In genomic region chr11:107001760-107002675, GRCm38 (mm10) we compare ENCODE assay signal across 9 mouse cellular contexts. TPM values are rescaled to one million over a fixed set of nuclear protein-coding genes. Genes with fewer than 3 reads are reported as not detected.
A peak's percentile ranks its signal among the peaks of the same experiment; 100 is the strongest.
DNase-seq lines count a peak whose midpoint lies in the region; ATAC-seq and TF ChIP-seq lines count a peak whose summit lies in the region.
"Had no signal": no experiment of that assay in that cellular context is flagged by ENCODE, and none has a peak within 500 bp of the region (broad histone marks: within the 10 kb centered on the region; RNA-seq: fewer than 3 reads in every experiment).

No protein-coding gene starts in this region.

- no peak for TF ChIP-seq CTCF in forebrain, postnatal 0 days (IDR thresholded peaks at IDR 0.05; ENCODE audit: low read depth)

- peaks cover 8% of the 10 kb centered on the region for H3K4me1 ChIP-seq in lung, embryonic 15.5 days
- H3K4me1 ChIP-seq in forebrain, postnatal 0 days (ENCODE audit: insufficient read depth): peaks cover 3% of the 10 kb centered on the region; the same call in 1 of the 2 replicates

- no peak for ATAC-seq in lung, embryonic 15.5 days (ENCODE audit: borderline replicate concordance, extremely low read depth, low FRiP score, low TSS enrichment)
- ATAC-seq in forebrain, postnatal 0 days: peak; percentile 28; the same call in 1 of the 2 replicates

- no peak overlapping the region for H3ac ChIP-seq in myocyte (ENCODE audit: control insufficient read depth, insufficient read length)

- no peak overlapping the region for H3K4me3 ChIP-seq in lung, embryonic 15.5 days
- H3K4me3 ChIP-seq in forebrain, postnatal 0 days (ENCODE audit: low read depth, low read length): no peak overlapping the region
- no peak overlapping the region for H3K4me3 ChIP-seq in myocyte

- 43% methylated on average over 8 of the region's 8 CpGs for WGBS in lung, embryonic 15.5 days
- 18% methylated on average over 7 of the region's 8 CpGs for WGBS in forebrain, postnatal 0 days

- DNase-seq in lung, postnatal 10 days: no peak
- peak; percentile 37 for DNase-seq in brain, adult 2 months (ENCODE audit: low read depth, low spot score)
- DNase-seq in forebrain, postnatal 0 days: peak; percentile 29
- DNase-seq in thymus, postnatal 0 days (ENCODE audit: low spot score): no peak
- DNase-seq in adrenal gland, postnatal 10 days: no peak
- DNase-seq in gastrocnemius, postnatal 10 days: no peak

- H3K9ac ChIP-seq in lung, embryonic 15.5 days: no peak overlapping the region
- H3K9ac ChIP-seq in forebrain, postnatal 0 days: no peak overlapping the region

- no peak for TF ChIP-seq POLR2A in myocyte (IDR thresholded peaks at IDR 0.05; ENCODE audit: insufficient read length, low read depth)

- 0 out of 2 replicates have a peak overlapping the region, but pooled peaks have one; percentile 1 for H3K27ac ChIP-seq in lung, embryonic 15.5 days
- H3K27ac ChIP-seq in forebrain, postnatal 0 days (ENCODE audit: low read depth, low read length): no peak overlapping the region

- peaks cover 21% of the 10 kb centered on the region for H3K79me2 ChIP-seq in myocyte (ENCODE audit: control insufficient read depth, insufficient read depth)

- H3K4me2 ChIP-seq in lung, embryonic 15.5 days: no peak overlapping the region
- H3K4me2 ChIP-seq in forebrain, postnatal 0 days (ENCODE audit: low read depth): no peak overlapping the region
- H3K4me2 ChIP-seq in myocyte (ENCODE audit: low read depth): peak overlapping the region; percentile 13

- H3K27me3 ChIP-seq in lung, embryonic 15.5 days: no peaks in the 10 kb centered on the region
- no peaks in the 10 kb centered on the region for H3K27me3 ChIP-seq in forebrain, postnatal 0 days (ENCODE audit: insufficient read depth, low read length)
- no peaks in the 10 kb centered on the region for H3K27me3 ChIP-seq in myocyte (ENCODE audit: control insufficient read depth, insufficient read depth, insufficient read length)

- no peaks in the 10 kb centered on the region for H3K9me3 ChIP-seq in lung, embryonic 15.5 days
- H3K9me3 ChIP-seq in forebrain, postnatal 0 days (ENCODE audit: low read length): no peaks in the 10 kb centered on the region
- H3K9me3 ChIP-seq: G1E had no signal

- H3K36me3 ChIP-seq in lung, embryonic 15.5 days: peaks cover under 1% of the 10 kb centered on the region; the same call in 1 of the 2 replicates
- H3K36me3 ChIP-seq in forebrain, postnatal 0 days (ENCODE audit: insufficient read depth): no peaks in the 10 kb centered on the region
- peaks cover 5% of the 10 kb centered on the region for H3K36me3 ChIP-seq in myocyte (ENCODE audit: control insufficient read depth, insufficient read depth)

TF ChIP-seq in myocyte, 11 proteins besides CTCF, POLR2A, EP300 and RAD21:
- no peak for TF ChIP-seq TCF3 (IDR thresholded peaks at IDR 0.05; ENCODE audit: insufficient read length, low read depth)
- peak; percentile 42 for TF ChIP-seq USF1 (IDR thresholded peaks at IDR 0.05; ENCODE audit: low read depth)
TF ChIP-seq in myocyte: peak in this region for 1.

RNA-seq across cellular contexts. Expression of gene Kpna2, which starts 2.7 kb away (rescaled TPM):
- 534 and 547 TPM in 2 replicates for polyA plus RNA-seq in lung, embryonic 15.5 days (2015; fragmentation: Nextera tagmentation; extraction: Ambion mirVana)
- total RNA-seq in forebrain, postnatal 0 days (2014; rRNA removed): 75.5 and 83.5 TPM in 2 replicates
- polyA plus RNA-seq in forebrain, postnatal 0 days (2015; fragmentation: Nextera tagmentation; extraction: Ambion mirVana): 100 and 102 TPM in 2 replicates
- 32.8 TPM for polyA plus RNA-seq in myocyte (2012; fragmentation: generic; extraction: Trizol)
- 427 and 439 TPM in 2 replicates for polyA plus RNA-seq in thymus, postnatal 0 days (2015; fragmentation: Nextera tagmentation; extraction: Ambion mirVana)
- 10 to 100 TPM; 45.3 to 46.7 TPM for total RNA-seq in adrenal gland, postnatal 10 days (2021)
- 10 to 100 TPM; 24.1 to 27.6 TPM for total RNA-seq in gastrocnemius, postnatal 10 days (2021)

RNA-seq across cellular contexts. Expression of gene 1810010H24Rik, which starts 23.5 kb away (rescaled TPM):
- 8.8 and 10.0 TPM in 2 replicates for polyA plus RNA-seq in lung, embryonic 15.5 days (2015; fragmentation: Nextera tagmentation; extraction: Ambion mirVana)
- 8.7 and 9.7 TPM in 2 replicates for total RNA-seq in forebrain, postnatal 0 days (2014; rRNA removed)
- polyA plus RNA-seq in forebrain, postnatal 0 days (2015; fragmentation: Nextera tagmentation; extraction: Ambion mirVana): 9.5 and 10.0 TPM in 2 replicates
- 2.5 TPM for polyA plus RNA-seq in myocyte (2012; fragmentation: generic; extraction: Trizol)
- polyA plus RNA-seq in thymus, postnatal 0 days (2015; fragmentation: Nextera tagmentation; extraction: Ambion mirVana): 2.2 and 2.8 TPM in 2 replicates
- total RNA-seq in adrenal gland, postnatal 10 days (2021): 1 to 10 TPM; 1.8 to 2.9 TPM
- total RNA-seq in gastrocnemius, postnatal 10 days (2021): 1 to 10 TPM; 2.5 to 3.0 TPM

Comparison
In these comparisons a context has a peak if more than half of its experiments do, and no peak if none do; other contexts are left out.
1. DNase-seq: peak in brain, adult 2 months (single experiment) and forebrain, postnatal 0 days (single experiment); none in lung, postnatal 10 days (single experiment), thymus, postnatal 0 days (single experiment), adrenal gland, postnatal 10 days (single experiment) and gastrocnemius, postnatal 10 days (single experiment).